Mouse (Mus musculus): ENCODE data around the gene Nkx2-1.

- no peak for TF ChIP-seq CTCF (IDR thresholded peaks at IDR 0.05)
- no peak for TF ChIP-seq EP300 (IDR thresholded peaks at IDR 0.05; ENCODE audit: insufficient read depth, low read depth, low read length)
Measured at GRCm38 (mm10) chr12:56519071-56519737, 17.5 kb downstream of the Nkx2-1 start.

Measured in heart, adult 2 months (tissue).